Mouse (Mus musculus): ENCODE results near the gene L3hypdh. TPM values are rescaled to one million over a fixed set of nuclear protein-coding genes. Genes with fewer than 3 reads are reported as not detected.

The L3hypdh gene
- total and polyA plus RNA-seq, 3 experiments: 0.12 TPM; not detected in 2

GRCm38 (mm10) chr12:72023572-72023971 is 61.7 kb downstream of the L3hypdh start:
- no peaks in the 10 kb centered on the region for H3K36me3 ChIP-seq (replicated peaks in 1 of 2; ENCODE audit: control insufficient read depth in 1 of 2, insufficient read depth in 1 of 2, low read length in 1 of 2)
- dilution Hi-C loops (cut with MboI; ENCODE audit: extremely low pct_ligation_motif_present, extremely low pct_unique_long_range_greater_than_20kb, low sequenced_read_pairs): no loop called here

More at GRCm38 (mm10) chr12:72023572-72023971, 61.7 kb downstream of the L3hypdh start:
- no peak for DNase-seq (ENCODE audit: extremely low read depth)
- Histone ChIP-seq H3K9me3 (replicated peaks; ENCODE audit: low read length) (peaks cover 4% of the 10 kb centered on the region), H3K79me2 (replicated peaks; ENCODE audit: control insufficient read depth, extremely low read depth, insufficient read depth, poor library complexity, severe bottlenecking) (no peaks in the 10 kb centered on the region), H3K4me2 (ENCODE audit: insufficient read depth, low read depth, poor library complexity, severe bottlenecking) (no peak overlapping the region), H3K27ac (ENCODE audit: insufficient read depth, low read depth) (no peak overlapping the region), H3K27me3 (replicated peaks) (no peaks in the 10 kb centered on the region), H3K4me3 (replicated peaks in 1 of 3; ENCODE audit: low read depth in 2 of 3, low read length in 2 of 3, poor library complexity in 1 of 3) (no peak overlapping the region), H3K4me1 (ENCODE audit: control insufficient read depth in 1 of 2, insufficient read depth in 2 of 2) (no peaks in the 10 kb centered on the region), H3K9ac (ENCODE audit: insufficient read depth, low read depth) (no peak overlapping the region)
- in situ Hi-C loops (cut with MboI; ENCODE audit: low pct_ligation_motif_present, low pct_unique_long_range_greater_than_20kb, low sequenced_read_pairs): no loop called here
- TF ChIP-seq MAFK (IDR thresholded peaks at IDR 0.05; ENCODE audit: insufficient replicate concordance, low read length) (peak; percentile 44; the same call in 1 of the 2 replicates), MAZ (IDR thresholded peaks at IDR 0.05; ENCODE audit: low read depth, low read length) (no peak)

Other genes starting within 250 kb of the L3hypdh start
- not detected in 2 replicates for gene Gpr135, start 14.3 kb downstream of the L3hypdh start, total RNA-seq (2012; rRNA removed)
- gene Gpr135, start 14.3 kb downstream of the L3hypdh start, total RNA-seq (2014; rRNA removed): not detected in 2 replicates
- gene Gpr135, start 14.3 kb downstream of the L3hypdh start, polyA plus RNA-seq (2012; ENCODE audit: insufficient read length, low read depth): not detected in 2 replicates
- 16.8 and 20.0 TPM in 2 replicates for gene Jkamp, start 150 bp upstream of the L3hypdh start, total RNA-seq (2012; rRNA removed)
- gene Jkamp, start 150 bp upstream of the L3hypdh start, total RNA-seq (2014; rRNA removed): 28.9 and 35.0 TPM in 2 replicates
- 21.6 and 27.5 TPM in 2 replicates for gene Jkamp, start 150 bp upstream of the L3hypdh start, polyA plus RNA-seq (2012; ENCODE audit: insufficient read length, low read depth)
- gene Ccdc175, start 99.6 kb upstream of the L3hypdh start, total RNA-seq (2012; rRNA removed): not detected in 2 replicates
- gene Ccdc175, start 99.6 kb upstream of the L3hypdh start, total RNA-seq (2014; rRNA removed): not detected in 2 replicates
- gene Ccdc175, start 99.6 kb upstream of the L3hypdh start, polyA plus RNA-seq (2012; ENCODE audit: insufficient read length, low read depth): not detected in 2 replicates